Mouse (Mus musculus) left cerebral cortex, postnatal 14 days (tissue): ENCODE results near the gene Lrrc8c. TPM values are rescaled to one million over a fixed set of nuclear protein-coding genes. Genes with fewer than 3 reads are reported as not detected.

ENCODE experiments used
- DNase-seq, 2 experiments: peaks; one replicate each; pipeline ENCODE4 v3.0.0; 2021 to 2022; ENCODE audit warnings: low spot score in 2 of 2, mixed read lengths in 1 of 2
- intact Hi-C: fragments of 180-260 bp; cut with DNase I; formaldehyde crosslinking; loops from one replicate; pipeline ENCODE4 v1.15.1; 2025
- total RNA-seq, 2 experiments: library from RNA; stranded (reverse); gene quantifications; 2 replicates each; pipeline ENCODE4 v1.2.3; 2021

The Lrrc8c gene
- total RNA-seq, 2 experiments from 2014 or later = 28.2 to 36.4 TPM

- DNase-seq = no peak
- intact Hi-C loops = no loop called here
Measured at GRCm38 (mm10) chr5:105535186-105535585, 16.0 kb downstream of the Lrrc8c start.

GRCm38 (mm10) chr5:105536172-105536571 lies 17.0 kb downstream of the Lrrc8c start:
- no peak for DNase-seq
- intact Hi-C loops = no loop called here

GRCm38 (mm10) chr5:105537101-105537723 lies 18.0 kb downstream of the Lrrc8c start:
- intact Hi-C loops = no loop called here
- DNase-seq = no peak

- DNase-seq = no peak
- intact Hi-C loops = no loop called here
Measured at GRCm38 (mm10) chr5:105541051-105541450, 21.9 kb downstream of the Lrrc8c start.

GRCm38 (mm10) chr5:105545126-105545525 lies 25.9 kb downstream of the Lrrc8c start:
- intact Hi-C loops = no loop called here
- DNase-seq = no peak

- no peak for DNase-seq
- intact Hi-C loops = no loop called here
Measured at GRCm38 (mm10) chr5:105547115-105547514, 27.9 kb downstream of the Lrrc8c start.

GRCm38 (mm10) chr5:105551808-105552207 lies 32.6 kb downstream of the Lrrc8c start:
- intact Hi-C loops = no loop called here
- DNase-seq = no peak

- intact Hi-C loops = no loop called here
- no peak for DNase-seq
Measured at GRCm38 (mm10) chr5:105556291-105556690, 37.1 kb downstream of the Lrrc8c start.

GRCm38 (mm10) chr5:105557346-105557745 lies 38.2 kb downstream of the Lrrc8c start:
- intact Hi-C loops = no loop called here
- DNase-seq = no peak

GRCm38 (mm10) chr5:105557777-105558240 lies 38.6 kb downstream of the Lrrc8c start:
- peak; percentile 42 to 51 for DNase-seq
- intact Hi-C loops = no loop called here

GRCm38 (mm10) chr5:105558517-105558916 lies 39.3 kb downstream of the Lrrc8c start:
- intact Hi-C loops = no loop called here
- DNase-seq = no peak

GRCm38 (mm10) chr5:105561926-105562325 lies 42.7 kb downstream of the Lrrc8c start:
- intact Hi-C loops = no loop called here
- DNase-seq = peak; percentile 33 to 38

- intact Hi-C loops = no loop called here
- DNase-seq = no peak
Measured at GRCm38 (mm10) chr5:105564761-105565160, 45.6 kb downstream of the Lrrc8c start.

- DNase-seq = no peak
- intact Hi-C loops = no loop called here
Measured at GRCm38 (mm10) chr5:105565824-105566223, 46.6 kb downstream of the Lrrc8c start.

GRCm38 (mm10) chr5:105566852-105567412 lies 47.7 kb downstream of the Lrrc8c start:
- no peak for DNase-seq
- intact Hi-C loops = no loop called here

GRCm38 (mm10) chr5:105568043-105568747 lies 49.0 kb downstream of the Lrrc8c start:
- intact Hi-C loops = no loop called here
- DNase-seq = no peak

GRCm38 (mm10) chr5:105569168-105569567 lies 50.0 kb downstream of the Lrrc8c start:
- intact Hi-C loops = no loop called here
- DNase-seq = no peak

GRCm38 (mm10) chr5:105572160-105572692 lies 53.0 kb downstream of the Lrrc8c start:
- no peak for DNase-seq
- intact Hi-C loops = no loop called here

- intact Hi-C loops = no loop called here
Measured at GRCm38 (mm10) chr5:105572876-105573275, 53.7 kb downstream of the Lrrc8c start.

GRCm38 (mm10) chr5:105574835-105575234 lies 55.6 kb downstream of the Lrrc8c start:
- DNase-seq = no peak
- intact Hi-C loops = no loop called here

More at GRCm38 (mm10) chr5:105572876-105573275, 53.7 kb downstream of the Lrrc8c start:
- DNase-seq = no peak
